Mouse (Mus musculus): ENCODE data around the gene Selenoo. TPM values are rescaled to one million over a fixed set of nuclear protein-coding genes. Genes with fewer than 3 reads are reported as not detected.

Selenoo gene
- polyA plus RNA-seq (2016; fragmentation: Nextera tagmentation; extraction: Ambion mirVana): 23.2 and 27.2 TPM in 2 replicates

DNA sequence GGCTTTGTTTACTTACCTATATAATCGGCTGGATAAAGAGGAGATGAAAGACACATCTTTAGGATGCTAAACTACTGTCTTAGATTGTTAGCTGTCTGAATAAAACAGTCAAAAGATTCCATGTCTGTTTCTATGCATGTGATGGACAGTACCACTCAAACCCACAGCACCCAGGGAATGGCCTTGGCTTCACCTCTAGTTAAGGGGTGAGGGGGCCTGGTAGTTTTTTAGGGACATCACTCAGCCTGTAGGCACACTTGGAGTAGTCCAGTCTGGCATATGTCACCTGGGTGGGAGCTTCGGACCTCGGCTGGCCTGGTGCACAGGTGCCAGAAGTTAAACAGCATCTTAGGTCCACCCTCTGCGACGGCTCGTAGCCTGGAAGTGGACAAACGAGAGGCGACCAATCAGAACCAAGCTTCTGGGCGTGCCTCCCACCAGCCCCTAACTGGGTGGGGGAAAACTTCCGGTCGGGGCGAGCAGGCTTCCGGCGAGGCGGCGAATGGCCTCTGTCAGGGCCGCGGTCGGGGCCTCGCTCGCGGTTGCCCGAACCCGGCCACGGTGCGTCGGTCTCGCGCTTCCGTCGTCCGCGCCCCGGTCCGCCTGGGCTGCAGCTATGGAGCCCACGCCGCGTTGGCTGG is at the start of gene Selenoo:
TSS of gene Selenoo (plus strand) at position 478 of the 641 bp plus-strand sequence.
- 2% methylated on average over 38 of the region's 38 CpGs for WGBS
- H3K9me3 ChIP-seq: no peaks in the 10 kb centered on the region
- H3K4me1 ChIP-seq: peaks cover 22% of the 10 kb centered on the region
- peak within 1 kb of the TSS; percentile 99 for H3K4me2 ChIP-seq (replicated peaks)
- peak; percentile 95 for ATAC-seq (ENCODE audit: low FRiP score, low read depth)
- peaks cover 57% of the 10 kb centered on the region for H3K36me3 ChIP-seq
- H3K4me3 ChIP-seq: peak within 1 kb of the TSS; percentile 100
- H3K9ac ChIP-seq: peak within 1 kb of the TSS; percentile 96
- no peaks in the 10 kb centered on the region for H3K27me3 ChIP-seq (replicated peaks)
- peak within 1 kb of the TSS; percentile 59 for H3K27ac ChIP-seq

DNA sequence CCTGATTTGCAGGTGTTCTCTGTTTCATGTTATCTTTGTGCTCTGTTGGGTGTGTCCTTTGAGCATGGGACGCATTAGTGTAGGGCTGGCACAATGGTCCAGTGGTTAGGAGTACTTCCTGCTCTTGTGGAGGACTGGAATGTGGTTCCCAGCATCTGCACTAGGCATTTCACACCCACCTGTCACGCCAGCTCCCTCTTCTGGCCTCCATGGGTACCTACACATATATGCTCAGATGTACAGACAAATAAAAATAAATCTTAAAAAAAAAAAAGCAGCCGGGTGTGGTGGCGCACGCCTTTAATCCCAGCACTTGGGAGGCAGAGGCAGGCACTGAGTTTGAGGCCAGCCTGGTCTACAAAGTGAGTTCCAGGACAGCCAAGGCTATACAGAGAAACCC is 44.5 kb upstream of the Selenoo start:
- WGBS: 81% methylated on average over 5 of the region's 5 CpGs
- no peaks in the 10 kb centered on the region for H3K36me3 ChIP-seq
- no peaks in the 10 kb centered on the region for H3K4me1 ChIP-seq
- H3K4me2 ChIP-seq (replicated peaks): no peak overlapping the region
- H3K27ac ChIP-seq: no peak overlapping the region
- H3K9ac ChIP-seq: no peak overlapping the region
- 0 out of 2 replicates have a peak, but pooled peaks cover 7% of the 10 kb centered on the region for H3K9me3 ChIP-seq
- no peak for ATAC-seq (ENCODE audit: low FRiP score, low read depth)
- no peak overlapping the region for H3K4me3 ChIP-seq
- no peaks in the 10 kb centered on the region for H3K27me3 ChIP-seq (replicated peaks)

DNA sequence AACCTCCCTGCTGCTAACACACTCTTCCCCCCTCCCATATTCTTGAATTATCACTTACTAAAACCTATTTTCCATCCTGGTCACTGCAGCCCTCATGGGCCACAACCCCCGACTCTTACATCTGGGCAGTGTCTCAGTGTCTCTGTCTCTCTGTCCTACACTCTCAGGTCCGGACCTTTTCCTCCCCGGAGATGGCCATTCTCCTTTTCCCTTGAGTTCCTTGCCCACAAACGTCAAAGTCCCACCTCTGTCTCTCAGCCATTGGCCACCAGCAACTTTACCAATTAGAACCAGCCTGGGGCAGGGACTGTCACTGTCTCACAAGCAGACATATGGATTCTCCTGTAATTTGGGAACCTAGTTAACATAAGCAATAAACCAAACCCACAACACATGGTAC is 42.5 kb upstream of the Selenoo start:
- 78% methylated on average over 4 of the region's 4 CpGs for WGBS
- ATAC-seq (ENCODE audit: low FRiP score, low read depth): no peak
- Histone ChIP-seq H3K9ac (no peak overlapping the region), H3K4me1 (no peaks in the 10 kb centered on the region), H3K4me3 (no peak overlapping the region), H3K36me3 (no peaks in the 10 kb centered on the region), H3K27me3 (replicated peaks) (no peaks in the 10 kb centered on the region), H3K4me2 (replicated peaks) (no peak overlapping the region), H3K9me3 (0 out of 2 replicates have a peak, but pooled peaks cover 7% of the 10 kb centered on the region), H3K27ac (no peak overlapping the region)

DNA sequence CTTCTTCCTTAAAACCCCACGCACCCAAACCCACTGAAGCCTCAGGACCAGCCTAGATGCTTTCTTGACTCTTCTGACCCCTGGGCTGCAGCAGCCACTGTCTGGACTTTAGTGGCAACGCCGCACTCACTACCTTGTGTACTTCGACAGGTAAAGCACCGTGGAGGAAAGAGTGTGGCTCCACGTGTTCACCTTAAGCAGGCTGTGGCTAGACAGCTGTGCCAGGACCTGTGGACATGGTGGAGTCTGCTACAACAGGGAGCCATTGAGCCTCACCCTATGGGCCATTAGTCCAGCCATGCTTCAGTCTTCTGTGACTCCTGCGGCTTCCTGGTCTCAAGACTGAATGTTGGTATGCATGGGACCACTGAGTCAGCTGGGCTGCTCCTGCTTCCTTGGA is 34.2 kb upstream of the Selenoo start:
- Histone ChIP-seq H3K27me3 (replicated peaks) (peaks cover 23% of the 10 kb centered on the region), H3K4me1 (0 out of 2 replicates have a peak, but pooled peaks cover 5% of the 10 kb centered on the region), H3K9me3 (no peaks in the 10 kb centered on the region), H3K36me3 (no peaks in the 10 kb centered on the region), H3K4me3 (no peak overlapping the region), H3K9ac (no peak overlapping the region), H3K4me2 (replicated peaks) (no peak overlapping the region), H3K27ac (no peak overlapping the region)
- 92% methylated on average over 7 of the region's 7 CpGs for whole genome bisulfite sequencing
- no peak for ATAC-seq (ENCODE audit: low FRiP score, low read depth)

DNA sequence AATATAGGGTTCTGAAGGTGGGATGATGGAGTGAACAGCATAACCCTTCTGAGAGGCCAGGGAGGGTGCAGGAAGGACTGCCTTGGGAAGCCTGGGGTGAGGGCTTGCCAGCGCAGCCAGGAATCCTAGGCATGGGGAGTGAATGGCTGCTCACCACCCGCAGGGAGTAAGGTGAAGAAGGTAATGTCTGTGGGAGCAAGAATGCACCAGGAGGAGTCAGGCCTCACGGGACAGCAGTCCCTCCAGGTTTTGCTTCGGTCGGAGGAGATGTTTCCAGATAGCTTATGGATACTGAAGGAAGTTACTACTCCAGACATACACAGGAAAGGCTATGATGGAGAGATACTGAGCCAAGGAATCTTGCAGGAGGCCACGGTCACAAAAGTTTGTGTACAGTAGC is 30.1 kb upstream of the Selenoo start:
- Histone ChIP-seq H3K9me3 (no peaks in the 10 kb centered on the region), H3K9ac (peak overlapping the region; percentile 76), H3K4me2 (replicated peaks) (peak overlapping the region; percentile 92), H3K36me3 (no peaks in the 10 kb centered on the region), H3K4me3 (peak overlapping the region; percentile 80), H3K27me3 (replicated peaks) (peaks cover 42% of the 10 kb centered on the region), H3K4me1 (peaks cover 9% of the 10 kb centered on the region; the same call in 1 of the 2 replicates), H3K27ac (no peak overlapping the region)
- WGBS: 29% methylated on average over 6 of the region's 6 CpGs
- no peak for ATAC-seq (ENCODE audit: low FRiP score, low read depth)

DNA sequence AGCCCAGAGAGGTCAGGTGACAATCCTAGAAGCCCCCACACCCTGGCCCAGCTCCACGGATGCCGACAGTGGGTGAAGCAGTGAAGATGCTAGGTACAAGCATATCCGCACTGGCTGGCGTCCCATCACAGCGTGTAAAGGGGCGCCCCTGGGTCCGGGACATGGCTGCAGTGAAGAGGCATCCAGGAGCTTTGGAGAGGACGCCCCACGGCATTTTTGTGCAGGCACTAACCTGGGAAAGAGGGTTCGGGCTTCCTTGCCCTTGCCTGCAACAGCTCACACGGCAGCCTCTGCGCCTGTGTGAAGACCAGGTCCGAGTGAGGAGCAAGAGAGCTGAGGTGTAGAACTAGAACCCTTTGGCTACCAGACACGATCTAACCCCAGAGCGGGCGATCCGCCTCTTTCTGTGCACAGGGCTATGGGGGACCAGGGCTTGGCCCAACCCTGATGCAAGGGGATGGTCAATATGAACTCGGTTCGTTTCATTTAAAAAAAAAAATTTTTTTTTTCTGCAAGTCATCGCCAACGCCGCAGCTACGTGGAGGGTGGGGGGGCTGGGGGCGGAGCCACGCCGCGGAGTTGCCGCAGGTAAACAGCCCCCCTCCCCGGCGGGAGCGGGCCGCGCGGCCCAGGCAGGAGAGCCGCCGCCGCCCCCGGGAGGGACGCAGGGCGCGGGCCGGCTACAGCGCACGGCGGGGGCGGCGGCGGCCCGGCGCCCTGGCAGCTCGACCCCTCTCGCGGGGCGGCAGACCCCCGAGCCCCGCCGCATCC is 29.5 kb upstream of the Selenoo start, which contains the start of gene Panx2:
TSS of gene Panx2 (plus strand) at position 574 of the 771 bp plus-strand sequence.
- ATAC-seq (ENCODE audit: low FRiP score, low read depth): peak; percentile 21; the same call in 1 of the 2 replicates
- no peaks in the 10 kb centered on the region for H3K36me3 ChIP-seq
- H3K27me3 ChIP-seq (replicated peaks): peaks cover 42% of the 10 kb centered on the region
- 2% methylated on average over 32 of the region's 57 CpGs for WGBS
- peak within 1 kb of the TSS; percentile 80 for H3K4me3 ChIP-seq
- no peaks in the 10 kb centered on the region for H3K9me3 ChIP-seq
- H3K27ac ChIP-seq: no peak within 1 kb of the TSS
- H3K9ac ChIP-seq: peak within 1 kb of the TSS; percentile 76
- H3K4me1 ChIP-seq: peaks cover 9% of the 10 kb centered on the region; the same call in 1 of the 2 replicates
- H3K4me2 ChIP-seq (replicated peaks): peak within 1 kb of the TSS; percentile 92

DNA sequence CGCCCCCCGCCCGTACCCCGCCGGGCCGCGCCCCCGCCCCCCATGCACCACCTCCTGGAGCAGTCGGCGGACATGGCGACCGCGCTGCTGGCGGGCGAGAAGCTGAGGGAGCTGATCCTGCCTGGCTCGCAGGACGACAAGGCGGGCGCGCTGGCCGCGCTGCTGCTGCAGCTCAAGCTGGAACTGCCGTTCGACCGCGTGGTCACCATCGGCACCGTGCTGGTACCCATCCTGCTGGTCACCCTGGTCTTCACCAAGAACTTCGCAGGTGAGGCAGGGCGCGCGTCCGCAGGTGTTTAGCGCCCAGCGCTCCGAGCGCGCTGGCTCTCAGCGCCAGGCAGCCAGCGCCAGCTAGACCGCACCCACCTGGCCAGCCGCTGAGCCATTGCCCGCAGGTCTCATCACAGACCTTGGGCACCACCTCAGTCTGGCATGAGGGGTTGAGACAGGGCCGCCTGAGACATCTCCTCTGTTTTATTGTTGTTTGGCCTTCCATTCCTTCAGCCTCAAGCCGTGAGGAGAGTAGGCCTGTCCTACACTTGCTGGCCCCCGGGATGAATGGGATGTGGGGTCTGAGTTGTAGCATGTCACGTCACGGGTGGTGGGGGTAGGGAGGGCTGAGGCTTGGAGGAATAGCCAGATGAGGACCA is 28.7 kb upstream of the Selenoo start:
- Histone ChIP-seq H3K36me3 (no peaks in the 10 kb centered on the region), H3K4me3 (peak overlapping the region; percentile 80), H3K9ac (peak overlapping the region; percentile 76), H3K27ac (no peak overlapping the region), H3K9me3 (no peaks in the 10 kb centered on the region), H3K27me3 (replicated peaks) (peaks cover 40% of the 10 kb centered on the region), H3K4me2 (replicated peaks) (peak overlapping the region; percentile 92), H3K4me1 (peaks cover 9% of the 10 kb centered on the region; the same call in 1 of the 2 replicates)
- WGBS: 2% methylated on average over 41 of the region's 48 CpGs
- ATAC-seq (ENCODE audit: low FRiP score, low read depth): peak; percentile 59

DNA sequence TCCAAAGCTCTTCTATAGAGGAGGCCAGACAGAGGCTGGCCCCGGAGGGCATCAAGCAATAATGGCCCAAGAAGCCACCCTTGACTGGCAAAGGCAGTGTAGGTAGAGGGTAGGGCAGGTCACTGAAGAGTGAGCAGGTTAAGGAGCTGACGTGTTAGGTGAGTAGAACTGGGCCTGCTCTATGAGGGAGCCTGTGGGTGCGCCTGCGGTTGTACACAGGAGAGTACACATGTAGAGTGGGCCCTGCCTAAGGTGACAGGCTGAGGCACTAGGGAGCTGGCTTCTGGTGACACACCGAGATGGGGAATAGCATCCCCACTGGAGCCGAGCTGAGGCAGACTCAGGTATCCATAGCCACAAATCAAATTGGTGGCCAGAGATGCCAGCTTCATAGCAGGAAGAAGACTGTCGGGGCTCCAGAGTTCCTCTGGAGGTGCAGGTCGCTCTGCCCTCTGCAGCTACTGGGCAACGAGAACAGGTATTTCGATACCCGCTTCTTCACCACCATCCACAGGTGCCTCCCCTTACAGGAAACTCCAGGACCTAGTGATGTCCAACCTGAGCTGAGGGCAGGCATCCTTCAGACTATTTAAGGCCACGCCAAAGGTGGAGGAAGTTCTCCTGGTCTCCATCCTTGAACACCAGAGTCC is 27.9 kb upstream of the Selenoo start:
- ATAC-seq (ENCODE audit: low FRiP score, low read depth): no peak
- WGBS: 86% methylated on average over 12 of the region's 12 CpGs

DNA sequence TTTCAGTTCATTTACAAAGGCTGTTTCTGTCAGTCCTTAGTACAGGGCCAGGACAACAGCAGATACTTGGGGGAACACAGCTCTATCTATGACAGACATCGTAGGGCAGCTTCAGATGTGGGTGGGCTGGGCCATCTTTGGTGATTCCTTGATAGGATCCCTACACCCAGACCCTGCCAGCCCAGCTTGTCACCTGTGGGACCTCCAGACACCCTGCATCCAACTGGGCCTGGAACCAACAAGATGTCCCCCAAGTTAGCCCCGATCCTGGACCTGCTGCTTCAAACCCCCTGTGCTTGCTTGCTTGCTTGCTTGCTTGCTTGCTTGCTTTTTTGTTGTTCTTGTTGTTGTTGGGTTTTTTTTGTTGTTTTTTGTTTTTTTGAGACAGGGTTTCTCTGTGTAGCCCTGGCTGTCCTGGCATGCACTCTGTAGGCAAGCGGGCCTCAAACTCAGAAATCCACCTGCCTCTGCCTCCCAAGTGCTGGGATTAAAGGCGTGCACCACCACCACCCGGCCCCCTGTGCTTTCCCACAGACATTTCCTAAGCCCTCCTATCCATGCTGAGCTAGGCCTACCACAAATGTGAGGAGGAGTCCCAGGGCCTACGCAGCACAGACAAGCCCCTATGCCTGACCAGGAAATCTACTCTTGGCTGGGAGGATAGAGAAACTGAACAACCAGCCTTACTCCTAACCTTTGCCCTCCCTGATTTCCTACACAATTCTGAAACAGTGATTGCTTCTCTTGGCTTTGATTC is 26.9 kb upstream of the Selenoo start:
- no peak overlapping the region for H3K9ac ChIP-seq
- peaks cover 50% of the 10 kb centered on the region for H3K27me3 ChIP-seq (replicated peaks)
- H3K4me2 ChIP-seq (replicated peaks): no peak overlapping the region
- ATAC-seq (ENCODE audit: low FRiP score, low read depth): no peak
- 88% methylated on average over 6 of the region's 6 CpGs for WGBS
- no peaks in the 10 kb centered on the region for H3K36me3 ChIP-seq
- no peak overlapping the region for H3K4me3 ChIP-seq
- peaks cover 9% of the 10 kb centered on the region; the same call in 1 of the 2 replicates for H3K4me1 ChIP-seq
- H3K27ac ChIP-seq: no peak overlapping the region
- no peaks in the 10 kb centered on the region for H3K9me3 ChIP-seq

More for the DNA sequence above, 27.9 kb upstream of the Selenoo start:
- H3K27ac ChIP-seq: no peak overlapping the region
- peak overlapping the region; percentile 80 for H3K4me3 ChIP-seq
- peaks cover 9% of the 10 kb centered on the region; the same call in 1 of the 2 replicates for H3K4me1 ChIP-seq
- H3K9me3 ChIP-seq: no peaks in the 10 kb centered on the region
- H3K4me2 ChIP-seq (replicated peaks): peak overlapping the region; percentile 92
- no peaks in the 10 kb centered on the region for H3K36me3 ChIP-seq
- 0 out of 2 replicates have a peak overlapping the region, but pooled peaks have one; percentile 27 for H3K9ac ChIP-seq
- peaks cover 40% of the 10 kb centered on the region for H3K27me3 ChIP-seq (replicated peaks)

DNA sequence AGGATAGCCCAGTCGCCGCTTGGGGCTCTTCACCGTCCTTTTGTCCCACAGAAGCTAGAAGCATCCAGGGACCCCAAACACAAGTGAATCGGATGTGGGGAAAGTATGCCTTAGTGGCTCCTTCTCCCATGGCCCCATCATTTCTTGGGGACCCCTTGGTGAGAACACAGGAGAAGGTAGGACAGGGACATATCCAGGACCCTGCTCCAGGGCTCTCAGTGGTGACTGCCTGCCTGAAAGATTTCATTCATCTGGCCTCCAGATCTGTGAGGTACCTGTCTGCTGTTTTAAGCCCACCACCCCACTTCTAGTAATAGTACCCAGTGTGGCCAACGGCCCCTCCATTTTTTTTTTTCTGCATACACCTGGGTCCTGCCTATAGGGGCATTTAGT is 26.4 kb upstream of the Selenoo start:
- no peak overlapping the region for H3K9ac ChIP-seq
- 87% methylated on average over 5 of the region's 5 CpGs for WGBS
- no peak overlapping the region for H3K4me2 ChIP-seq (replicated peaks)
- no peak overlapping the region for H3K27ac ChIP-seq
- no peak for ATAC-seq (ENCODE audit: low FRiP score, low read depth)
- no peaks in the 10 kb centered on the region for H3K36me3 ChIP-seq
- H3K27me3 ChIP-seq (replicated peaks): peaks cover 56% of the 10 kb centered on the region
- peaks cover 9% of the 10 kb centered on the region; the same call in 1 of the 2 replicates for H3K4me1 ChIP-seq
- no peaks in the 10 kb centered on the region for H3K9me3 ChIP-seq
- no peak overlapping the region for H3K4me3 ChIP-seq

DNA sequence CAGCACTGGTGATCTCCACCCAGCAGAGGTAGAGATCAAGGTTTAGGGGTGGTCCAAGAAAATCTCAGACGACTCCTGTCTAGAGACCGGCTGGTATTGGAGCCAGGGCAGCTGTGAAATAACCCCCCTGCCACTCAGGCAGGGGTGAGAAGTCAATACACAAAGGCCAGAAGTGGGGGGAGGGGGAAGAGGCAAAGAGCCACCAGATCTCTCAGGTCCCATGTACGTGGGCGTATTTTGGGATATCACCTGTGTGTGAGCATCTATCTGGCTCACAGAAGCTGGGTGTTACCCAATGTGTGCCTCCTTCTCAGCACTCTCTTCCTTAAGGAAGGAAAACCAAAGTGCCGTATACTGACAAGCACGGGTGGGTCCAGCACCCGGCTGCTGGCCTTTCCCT is 25.9 kb upstream of the Selenoo start:
- no peaks in the 10 kb centered on the region for H3K36me3 ChIP-seq
- H3K9ac ChIP-seq: no peak overlapping the region
- ATAC-seq (ENCODE audit: low FRiP score, low read depth): no peak
- no peaks in the 10 kb centered on the region for H3K9me3 ChIP-seq
- 81% methylated on average over 7 of the region's 7 CpGs for WGBS
- H3K4me2 ChIP-seq (replicated peaks): no peak overlapping the region
- H3K4me1 ChIP-seq: peaks cover 9% of the 10 kb centered on the region; the same call in 1 of the 2 replicates
- no peak overlapping the region for H3K4me3 ChIP-seq
- H3K27me3 ChIP-seq (replicated peaks): peaks cover 56% of the 10 kb centered on the region
- no peak overlapping the region for H3K27ac ChIP-seq
